Comparison of ENCODE assay signal across 14 mouse cellular contexts in genomic region chr8:50082378-50082777, GRCm38 (mm10).
A peak's percentile ranks its signal among the peaks of the same experiment; 100 is the strongest.
DNase-seq lines count a peak whose midpoint lies in the region; ATAC-seq and TF ChIP-seq lines count a peak whose summit lies in the region.
"Had no signal": no experiment of that assay in that cellular context is flagged by ENCODE, and none has a peak within 500 bp of the region (broad histone marks: within the 10 kb centered on the region; RNA-seq: fewer than 3 reads in every experiment).

No protein-coding gene starts in this region.

- ATAC-seq in heart, embryonic 13.5 days (ENCODE audit: extremely low read depth, insufficient number of reproducible peaks, low FRiP score, low TSS enrichment) = no peak
- no peak for ATAC-seq in heart, embryonic 11.5 days (replicated peaks; ENCODE audit: insufficient number of reproducible peaks, low FRiP score, low TSS enrichment)
- ATAC-seq in midbrain, embryonic 11.5 days (ENCODE audit: low FRiP score) = no peak
- peak; percentile 31; the same call in 1 of the 2 replicates for ATAC-seq in neural tube, embryonic 14.5 days (ENCODE audit: low read depth)
- no peak for ATAC-seq in liver, embryonic 12.5 days

- H3K4me1 ChIP-seq in heart, embryonic 13.5 days = no peaks in the 10 kb centered on the region
- H3K4me1 ChIP-seq in heart, embryonic 11.5 days (ENCODE audit: control insufficient read depth, insufficient read depth, low read length) = no peaks in the 10 kb centered on the region
- no peaks in the 10 kb centered on the region for H3K4me1 ChIP-seq in midbrain, embryonic 11.5 days (ENCODE audit: control insufficient read depth, insufficient read depth, low read length)
- no peaks in the 10 kb centered on the region for H3K4me1 ChIP-seq in midbrain, embryonic 10.5 days
- H3K4me1 ChIP-seq in neural tube, embryonic 14.5 days (ENCODE audit: control insufficient read depth, insufficient read depth, low read length) = no peaks in the 10 kb centered on the region
- no peaks in the 10 kb centered on the region for H3K4me1 ChIP-seq in liver, embryonic 12.5 days
- H3K4me1 ChIP-seq: hindbrain, embryonic 15.5 days had no signal

- peak; percentile 47 for DNase-seq in midbrain, embryonic 11.5 days (ENCODE audit: low spot score, missing footprints)
- DNase-seq in midbrain, embryonic 10.5 days (ENCODE audit: low spot score) = no peak
- DNase-seq in brain, embryonic 14.5 days (ENCODE audit: low read depth) = peak; percentile 79
- DNase-seq: adrenal gland, adult 8-10 months; cerebellum, adult 2 months; liver; lung, adult 2 months had no signal

- no peak overlapping the region for H3K27ac ChIP-seq in heart, embryonic 13.5 days (replicated peaks)
- no peak overlapping the region for H3K27ac ChIP-seq in heart, embryonic 11.5 days (ENCODE audit: low read depth, low read length)
- H3K27ac ChIP-seq in midbrain, embryonic 11.5 days (ENCODE audit: low read depth, low read length) = no peak overlapping the region
- H3K27ac ChIP-seq in midbrain, embryonic 10.5 days (replicated peaks) = no peak overlapping the region
- H3K27ac ChIP-seq in neural tube, embryonic 14.5 days (ENCODE audit: low read depth, low read length) = no peak overlapping the region
- H3K27ac ChIP-seq in liver, embryonic 12.5 days = no peak overlapping the region
- H3K27ac ChIP-seq: hindbrain, embryonic 15.5 days; layer of hippocampus, adult 2 months had no signal

- H3K4me3 ChIP-seq in heart, embryonic 13.5 days = no peak overlapping the region
- H3K4me3 ChIP-seq in heart, embryonic 11.5 days (ENCODE audit: low read depth, low read length) = no peak overlapping the region
- no peak overlapping the region for H3K4me3 ChIP-seq in midbrain, embryonic 11.5 days (ENCODE audit: low read depth, low read length)
- no peak overlapping the region for H3K4me3 ChIP-seq in midbrain, embryonic 10.5 days
- no peak overlapping the region for H3K4me3 ChIP-seq in neural tube, embryonic 14.5 days (ENCODE audit: low read depth, low read length)
- no peak overlapping the region for H3K4me3 ChIP-seq in liver, embryonic 12.5 days
- H3K4me3 ChIP-seq: hindbrain, embryonic 15.5 days; layer of hippocampus, adult 2 months had no signal

- H3K4me2 ChIP-seq in heart, embryonic 13.5 days = peak overlapping the region; percentile 14; the same call in 1 of the 2 replicates
- no peak overlapping the region for H3K4me2 ChIP-seq in heart, embryonic 11.5 days
- H3K4me2 ChIP-seq in midbrain, embryonic 11.5 days = no peak overlapping the region
- no peak overlapping the region for H3K4me2 ChIP-seq in neural tube, embryonic 14.5 days (ENCODE audit: low read depth, low read length)
- H3K4me2 ChIP-seq in liver, embryonic 12.5 days = no peak overlapping the region
- H3K4me2 ChIP-seq: hindbrain, embryonic 15.5 days had no signal

- no peak for TF ChIP-seq POLR2A in brain, embryonic 14.5 days (IDR thresholded peaks at IDR 0.05; ENCODE audit: borderline replicate concordance, extremely low read depth, insufficient read depth, insufficient read length, poor library complexity, severe bottlenecking)

- H3K9ac ChIP-seq in heart, embryonic 13.5 days = no peak overlapping the region
- H3K9ac ChIP-seq in heart, embryonic 11.5 days (ENCODE audit: low read depth, low read length) = no peak overlapping the region
- no peak overlapping the region for H3K9ac ChIP-seq in midbrain, embryonic 11.5 days (ENCODE audit: low read length)
- H3K9ac ChIP-seq in neural tube, embryonic 14.5 days (replicated peaks; ENCODE audit: low read depth, low read length) = no peak overlapping the region
- H3K9ac ChIP-seq in liver, embryonic 12.5 days = no peak overlapping the region
- H3K9ac ChIP-seq: hindbrain, embryonic 15.5 days had no signal

- H3K9me3 ChIP-seq in heart, embryonic 13.5 days = no peaks in the 10 kb centered on the region
- no peaks in the 10 kb centered on the region for H3K9me3 ChIP-seq in heart, embryonic 11.5 days (replicated peaks; ENCODE audit: control insufficient read depth, low read length)
- no peaks in the 10 kb centered on the region for H3K9me3 ChIP-seq in midbrain, embryonic 11.5 days (ENCODE audit: control insufficient read depth, low read length)
- H3K9me3 ChIP-seq in midbrain, embryonic 10.5 days (replicated peaks) = no peaks in the 10 kb centered on the region
- H3K9me3 ChIP-seq in neural tube, embryonic 14.5 days (ENCODE audit: control insufficient read depth, low read length) = no peaks in the 10 kb centered on the region
- no peaks in the 10 kb centered on the region for H3K9me3 ChIP-seq in liver, embryonic 12.5 days (replicated peaks)
- H3K9me3 ChIP-seq: G1E; hindbrain, embryonic 15.5 days had no signal

- H3K27me3 ChIP-seq in heart, embryonic 13.5 days (replicated peaks) = no peaks in the 10 kb centered on the region
- H3K27me3 ChIP-seq in heart, embryonic 11.5 days (ENCODE audit: control insufficient read depth, insufficient read depth, low read length) = no peaks in the 10 kb centered on the region
- no peaks in the 10 kb centered on the region for H3K27me3 ChIP-seq in midbrain, embryonic 11.5 days (ENCODE audit: control insufficient read depth, insufficient read depth, low read length)
- H3K27me3 ChIP-seq in midbrain, embryonic 10.5 days (ENCODE audit: low read depth, poor library complexity, severe bottlenecking) = no peaks in the 10 kb centered on the region
- H3K27me3 ChIP-seq in neural tube, embryonic 14.5 days (ENCODE audit: control insufficient read depth, insufficient read depth, low read length) = no peaks in the 10 kb centered on the region
- no peaks in the 10 kb centered on the region for H3K27me3 ChIP-seq in liver, embryonic 12.5 days (replicated peaks)
- H3K27me3 ChIP-seq: hindbrain, embryonic 15.5 days had no signal

- no peak for TF ChIP-seq CTCF in brain, embryonic 14.5 days (IDR thresholded peaks at IDR 0.05; ENCODE audit: borderline replicate concordance, extremely low read depth, insufficient read depth, insufficient read length)

- 55% methylated on average over 6 of the region's 6 CpGs for WGBS in heart, embryonic 13.5 days
- WGBS in heart, embryonic 11.5 days (ENCODE audit: insufficient replicate concordance) = 79% methylated on average over 6 of the region's 6 CpGs
- 92% methylated on average over 6 of the region's 6 CpGs for WGBS in midbrain, embryonic 11.5 days
- WGBS in midbrain, embryonic 10.5 days = 96% methylated on average over 6 of the region's 6 CpGs
- WGBS in neural tube, embryonic 14.5 days = 51% methylated on average over 6 of the region's 6 CpGs
- WGBS in liver, embryonic 12.5 days (ENCODE audit: insufficient replicate concordance) = 76% methylated on average over 6 of the region's 6 CpGs

- no peaks in the 10 kb centered on the region for H3K36me3 ChIP-seq in heart, embryonic 13.5 days
- H3K36me3 ChIP-seq in heart, embryonic 11.5 days (ENCODE audit: control insufficient read depth, insufficient read depth, low read length) = no peaks in the 10 kb centered on the region
- no peaks in the 10 kb centered on the region for H3K36me3 ChIP-seq in midbrain, embryonic 11.5 days (ENCODE audit: control insufficient read depth, insufficient read depth, low read length)
- no peaks in the 10 kb centered on the region for H3K36me3 ChIP-seq in midbrain, embryonic 10.5 days
- no peaks in the 10 kb centered on the region for H3K36me3 ChIP-seq in neural tube, embryonic 14.5 days (ENCODE audit: control insufficient read depth, insufficient read depth, low read length)
- H3K36me3 ChIP-seq in liver, embryonic 12.5 days = no peaks in the 10 kb centered on the region
- H3K36me3 ChIP-seq: G1E; hindbrain, embryonic 15.5 days had no signal
